Mouse (Mus musculus) liver, embryonic 14.5 days (tissue): Measurements from ENCODE around the gene Med29. TPM values are rescaled to one million over a fixed set of nuclear protein-coding genes. Genes with fewer than 3 reads are reported as not detected.

ENCODE experiments used
- ATAC-seq: fragments of 200-750 bp; cut with Nextera tagmentation; 2 replicates; pipeline ENCODE4 v1.8.0; 2017; ENCODE audit warnings: moderate number of reproducible peaks, mild to moderate bottlenecking, moderate library complexity; ENCODE audit not compliant: insufficient read depth
- DNase-seq, 3 experiments: peaks; one replicate each; pipeline ENCODE4 v3.0.0-alpha.2; 2012 to 2013; ENCODE audit warnings: low read depth in 3 of 3, low spot score in 3 of 3
- H3K27ac ChIP-seq: fragments of 300-500 bp; sonication (generic); 2 replicates; pipeline ENCODE4 v1.5.1; 2014; ENCODE audit warnings: moderate library complexity, mild to moderate bottlenecking, control low read depth, inconsistent platforms
- H3K27me3 ChIP-seq: fragments of 300-500 bp; sonication (generic); 2 replicates; pipeline ENCODE4 v1.6.1; 2014; ENCODE audit warnings: mild to moderate bottlenecking, low read length, moderate library complexity; ENCODE audit not compliant: control insufficient read depth, insufficient read depth
- H3K36me3 ChIP-seq: fragments of 300-500 bp; sonication (generic); replicated peaks from 2 replicates; pipeline ENCODE4 v1.6.1; 2014; ENCODE audit warnings: low read depth; ENCODE audit not compliant: control insufficient read depth, insufficient read depth
- H3K4me1 ChIP-seq, 2 experiments: fragments of 200-500 bp in 1 of 2; fragments of 300-500 bp in 1 of 2; sonication (generic) in 1 of 2; replicated peaks; 2 replicates each; pipeline ENCODE4 v1.6.1; 2012 to 2014; ENCODE audit warnings: antibody characterized with exemption in 1 of 2, inconsistent platforms in 1 of 2, low read length in 1 of 2; ENCODE audit not compliant: control insufficient read depth in 2 of 2, insufficient read depth in 2 of 2
- H3K4me2 ChIP-seq: fragments of 300-500 bp; sonication (generic); 2 replicates; pipeline ENCODE4 v1.6.1; 2014; ENCODE audit warnings: low read depth, mild to moderate bottlenecking, control low read depth, moderate library complexity
- H3K4me3 ChIP-seq, 2 experiments: fragments of 200-500 bp in 1 of 2; fragments of 300-500 bp in 1 of 2; sonication (generic) in 1 of 2; 2 replicates each; pipeline ENCODE4 v1.5.1; 2012 to 2014; ENCODE audit warnings: low read depth in 2 of 2, low read length in 2 of 2, mild to moderate bottlenecking in 2 of 2, control low read depth in 1 of 2, inconsistent platforms in 1 of 2, moderate library complexity in 1 of 2; ENCODE audit not compliant: insufficient read depth in 1 of 2
- H3K9ac ChIP-seq: fragments of 300-500 bp; sonication (generic); replicated peaks from 2 replicates; pipeline ENCODE4 v1.6.1; 2014; ENCODE audit warnings: mild to moderate bottlenecking, control low read depth, moderate library complexity
- H3K9me3 ChIP-seq: fragments of 300-500 bp; sonication (generic); 2 replicates; pipeline ENCODE4 v1.6.1; 2016; ENCODE audit warnings: low read length, mixed read lengths; ENCODE audit not compliant: control insufficient read depth
- CTCF ChIP-seq: IDR thresholded peaks from 2 replicates; pipeline ENCODE4 v1.5.1; 2016; ENCODE audit warnings: antibody characterized with exemption, low read depth, control low read depth
- EP300 ChIP-seq: IDR thresholded peaks from 2 replicates; pipeline ENCODE4 v1.6.1; 2016; ENCODE audit warnings: antibody characterized with exemption, low read depth
- WGBS: fragments of 180-500 bp; shearing (Covaris S2); extraction: QIAGEN DNeasy Blood & Tissue Kit; methylation state at CpG from one replicate; pipeline ENCODE4 v1.1.7; 2014; ENCODE audit not compliant: insufficient replicate concordance; 5-methylcytosine and 5-hydroxymethylcytosine counted together
- polyA plus RNA-seq, 2 experiments: library from polyadenylated mRNA; depleted of rRNA in 1 of 2; stranded (reverse) in 1 of 2; unstranded in 1 of 2; fragments of >200 nt; fragmentation: Nextera tagmentation in 1 of 2; extraction: Ambion mirVana in 1 of 2; gene quantifications; 2 replicates each; pipeline versions ENCODE4 v1.2.1 to v1.2.3; 2012 to 2014

The Med29 gene
- polyA plus RNA-seq, 2 experiments: 21.0 to 27.2 TPM

DNA sequence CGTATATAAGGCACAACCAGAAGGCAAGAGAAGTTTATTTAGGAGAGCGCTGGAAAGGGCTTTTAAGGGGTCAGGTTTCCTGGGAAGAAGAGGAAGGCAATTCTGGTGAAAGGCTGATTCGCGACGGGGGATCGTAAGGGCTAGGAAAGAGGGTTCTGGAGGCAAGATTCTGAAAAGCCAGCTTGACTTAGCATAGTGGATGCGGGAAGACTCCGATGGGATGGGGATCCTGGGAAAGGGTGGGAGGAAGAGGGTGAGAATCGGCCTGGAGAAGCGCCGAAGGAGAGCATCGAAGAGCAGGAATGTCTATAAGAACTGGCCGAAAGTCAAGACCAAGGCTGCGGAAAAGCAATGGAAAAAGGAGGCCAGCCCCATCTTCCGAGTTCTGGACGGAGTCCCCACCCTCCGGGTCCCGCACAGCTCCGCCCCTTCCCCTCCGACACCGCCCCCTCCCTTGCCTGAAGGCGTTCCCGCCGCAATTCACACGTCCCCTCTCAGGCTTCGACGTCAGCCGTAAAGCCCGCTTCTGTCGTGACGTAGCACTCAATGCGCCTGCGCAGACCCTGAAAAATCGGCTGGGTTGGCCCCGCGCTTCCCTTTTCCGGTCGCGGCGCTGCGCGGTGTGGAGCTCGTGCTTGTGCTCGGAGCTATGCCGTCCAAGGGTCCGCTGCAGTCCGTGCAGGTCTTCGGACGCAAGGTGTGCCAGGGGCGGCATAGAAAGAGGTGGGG lies 42.2 kb downstream of the Med29 start, which contains the start of gene Rps16:
Gene Rps16, plus strand, starts transcription at position 498 of the 729 bp plus-strand sequence.
- peaks cover 34% of the 10 kb centered on the region for H3K36me3 ChIP-seq
- WGBS: 1% methylated on average over 50 of the region's 50 CpGs
- peaks cover 14 to 19% of the 10 kb centered on the region in 2 experiments for H3K4me1 ChIP-seq
- peak within 1 kb of the TSS; percentile 90 for H3K4me2 ChIP-seq
- DNase-seq (peak; percentile 93 to 96 (median 95)), ATAC-seq (peak; percentile 93)
- TF ChIP-seq EP300: no peak
- peak; percentile 20 for TF ChIP-seq CTCF
- H3K9me3 ChIP-seq: no peaks in the 10 kb centered on the region
- peak within 1 kb of the TSS; percentile 99 for H3K9ac ChIP-seq
- H3K4me3 ChIP-seq: peak within 1 kb of the TSS; percentile 92 to 98
- H3K27ac ChIP-seq: peak within 1 kb of the TSS; percentile 68
- H3K27me3 ChIP-seq: no peaks in the 10 kb centered on the region

DNA sequence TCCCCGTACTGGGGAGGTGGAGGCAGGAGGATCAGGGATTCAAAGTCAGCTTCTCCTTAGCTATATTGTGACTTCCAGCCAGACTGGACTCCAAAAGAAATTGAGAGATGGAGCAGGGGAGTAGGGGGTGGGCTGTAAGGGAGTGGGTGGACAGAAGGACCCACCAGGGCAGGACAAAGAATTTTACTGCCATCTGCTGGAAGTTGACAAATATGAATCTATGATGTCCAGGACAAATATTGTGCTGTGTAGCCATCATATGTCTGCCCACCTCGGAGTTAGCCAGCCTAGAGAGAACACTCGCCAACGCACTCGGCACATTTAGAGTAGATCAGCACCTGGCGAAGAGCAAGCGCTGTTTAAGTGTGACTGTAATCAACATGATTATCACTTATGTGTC lies 43.9 kb downstream of the Med29 start:
- Histone ChIP-seq H3K36me3 (peaks cover 21% of the 10 kb centered on the region), H3K27ac (no peak overlapping the region), H3K9ac (no peak overlapping the region), H3K4me3 (no peak overlapping the region), H3K4me2 (no peak overlapping the region), H3K9me3 (no peaks in the 10 kb centered on the region), H3K27me3 (no peaks in the 10 kb centered on the region), H3K4me1 (peaks cover 14 to 22% of the 10 kb centered on the region in 2 experiments)
- no peak for TF ChIP-seq EP300
- 0 out of 2 replicates have a peak, but pooled peaks have one; percentile 18 for TF ChIP-seq CTCF
- ATAC-seq (no peak), DNase-seq (no peak)
- WGBS: 76% methylated on average over 7 of the region's 7 CpGs

- H3K27ac ChIP-seq: no peak overlapping the region
- DNase-seq (no peak), ATAC-seq (no peak)
- H3K4me1 ChIP-seq: peaks cover 14 to 22% of the 10 kb centered on the region in 2 experiments
- no peak overlapping the region for H3K9ac ChIP-seq
- TF ChIP-seq EP300 (no peak), CTCF (no peak)
- no peaks in the 10 kb centered on the region for H3K9me3 ChIP-seq
- no peak overlapping the region for H3K4me2 ChIP-seq
- H3K36me3 ChIP-seq: peaks cover 12% of the 10 kb centered on the region
- H3K27me3 ChIP-seq: no peaks in the 10 kb centered on the region
- no peak overlapping the region for H3K4me3 ChIP-seq
- WGBS: 66% methylated on average over 3 of the region's 3 CpGs
Measured at GRCm38 (mm10) chr7:28347746-28348145, 44.8 kb downstream of the Med29 start.

GRCm38 (mm10) chr7:28344637-28345036 lies 47.9 kb downstream of the Med29 start:
- ATAC-seq (no peak), DNase-seq (peak; percentile 60 to 64 (median 61))
- H3K27me3 ChIP-seq: no peaks in the 10 kb centered on the region
- TF ChIP-seq CTCF (peak; percentile 89), EP300 (no peak)
- WGBS: 3% methylated on average over 4 of the region's 4 CpGs
- H3K4me1 ChIP-seq: peaks cover 3 to 16% of the 10 kb centered on the region in 2 experiments
- H3K4me3 ChIP-seq: no peak overlapping the region
- H3K27ac ChIP-seq: no peak overlapping the region
- no peaks in the 10 kb centered on the region for H3K9me3 ChIP-seq
- H3K4me2 ChIP-seq: no peak overlapping the region
- no peak overlapping the region for H3K9ac ChIP-seq
- H3K36me3 ChIP-seq: no peaks in the 10 kb centered on the region

DNA sequence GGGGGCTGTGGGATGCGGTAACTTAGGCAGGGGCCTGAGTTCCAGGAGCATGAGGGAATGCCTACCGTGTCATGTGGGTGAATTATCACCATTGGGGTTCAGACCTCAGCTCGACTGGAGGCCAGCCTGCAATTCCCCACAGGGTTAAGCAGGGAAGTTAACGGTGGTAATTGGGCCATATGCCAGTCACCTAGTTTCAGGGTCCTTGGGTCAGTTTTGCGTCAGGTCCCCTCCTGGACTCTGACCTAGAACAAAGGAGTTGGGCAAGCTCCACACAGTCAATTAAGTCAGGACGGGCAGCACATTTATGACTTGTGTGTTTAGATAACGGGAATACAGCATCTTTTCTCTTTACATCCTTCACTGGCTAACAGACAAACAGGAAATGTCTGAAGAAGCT lies 51.1 kb downstream of the Med29 start:
- Histone ChIP-seq H3K27ac (no peak overlapping the region), H3K9me3 (no peaks in the 10 kb centered on the region)
- 47% methylated on average over 7 of the region's 7 CpGs for WGBS

More for the DNA sequence above, 51.1 kb downstream of the Med29 start:
- no peak for DNase-seq
- no peaks in the 10 kb centered on the region for H3K36me3 ChIP-seq
- H3K4me2 ChIP-seq: no peak overlapping the region
- no peak overlapping the region for H3K9ac ChIP-seq
- no peaks in the 10 kb centered on the region for H3K27me3 ChIP-seq
- no peak overlapping the region for H3K4me3 ChIP-seq
- no peak for TF ChIP-seq EP300
- TF ChIP-seq CTCF: no peak
- peaks cover 4 to 17% of the 10 kb centered on the region in 2 experiments for H3K4me1 ChIP-seq
- no peak for ATAC-seq
